Mouse (Mus musculus): ENCODE results near the gene Tcf7.

DNA sequence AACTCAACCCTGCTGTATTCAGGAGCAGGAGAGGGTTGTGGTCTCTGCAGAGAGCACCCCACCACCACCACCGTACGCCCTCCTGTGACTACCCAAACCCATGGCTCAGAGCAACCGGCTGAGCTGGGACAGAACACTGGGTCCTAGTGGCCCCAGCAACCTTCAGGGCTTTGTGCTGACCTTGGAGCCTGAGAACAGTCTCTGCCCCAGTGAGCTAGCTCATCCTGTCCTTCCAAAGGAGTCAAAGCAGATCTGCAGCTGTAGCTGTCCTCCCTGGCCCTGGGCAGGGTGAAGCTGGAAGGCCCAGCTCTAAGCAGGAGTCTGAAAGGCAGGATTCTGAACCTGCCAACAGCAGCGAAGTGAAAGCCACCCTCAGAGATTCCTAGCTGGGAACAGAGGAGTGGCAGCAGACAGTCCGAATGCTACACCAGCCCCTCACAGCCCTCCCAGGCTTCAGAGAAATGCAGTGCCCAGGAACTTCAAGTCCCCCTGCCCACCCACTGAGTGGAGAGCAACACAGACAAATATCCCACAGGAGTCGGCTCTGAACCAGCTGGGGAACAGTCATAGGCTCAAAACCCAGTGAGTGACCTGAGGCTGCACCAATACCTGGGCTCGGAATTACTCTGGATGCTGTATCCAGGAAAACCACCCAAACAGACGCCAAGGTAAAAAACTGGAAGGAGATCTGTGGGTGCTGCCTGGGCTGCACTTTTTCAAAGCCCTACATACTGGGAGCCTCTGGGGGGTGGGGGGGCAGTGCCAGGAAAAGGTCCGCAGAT, 6.8 kb downstream of the Tcf7 start:
- no peak for TF ChIP-seq CTCF (conservative IDR thresholded peaks at IDR 0.05; ENCODE audit: low read length)
- no peak for TF ChIP-seq POU5F1 (IDR thresholded peaks at IDR 0.05; ENCODE audit: borderline replicate concordance, low read length)
- no peak for TF ChIP-seq NANOG (IDR thresholded peaks at IDR 0.05; ENCODE audit: borderline replicate concordance, low read length)
